Mouse (Mus musculus): ENCODE data around the gene Med22.
"Not testable (repeated sequence)": the region's sequence is repeated elsewhere in the genome, so short reads cannot be mapped to it uniquely, and the experiment has no call there.

Med22 gene

GRCm38 (mm10) chr2:26916738-26917137 is 6.3 kb upstream of the Med22 start:
- no peak for DNase-seq (ENCODE audit: low spot score)

DNA sequence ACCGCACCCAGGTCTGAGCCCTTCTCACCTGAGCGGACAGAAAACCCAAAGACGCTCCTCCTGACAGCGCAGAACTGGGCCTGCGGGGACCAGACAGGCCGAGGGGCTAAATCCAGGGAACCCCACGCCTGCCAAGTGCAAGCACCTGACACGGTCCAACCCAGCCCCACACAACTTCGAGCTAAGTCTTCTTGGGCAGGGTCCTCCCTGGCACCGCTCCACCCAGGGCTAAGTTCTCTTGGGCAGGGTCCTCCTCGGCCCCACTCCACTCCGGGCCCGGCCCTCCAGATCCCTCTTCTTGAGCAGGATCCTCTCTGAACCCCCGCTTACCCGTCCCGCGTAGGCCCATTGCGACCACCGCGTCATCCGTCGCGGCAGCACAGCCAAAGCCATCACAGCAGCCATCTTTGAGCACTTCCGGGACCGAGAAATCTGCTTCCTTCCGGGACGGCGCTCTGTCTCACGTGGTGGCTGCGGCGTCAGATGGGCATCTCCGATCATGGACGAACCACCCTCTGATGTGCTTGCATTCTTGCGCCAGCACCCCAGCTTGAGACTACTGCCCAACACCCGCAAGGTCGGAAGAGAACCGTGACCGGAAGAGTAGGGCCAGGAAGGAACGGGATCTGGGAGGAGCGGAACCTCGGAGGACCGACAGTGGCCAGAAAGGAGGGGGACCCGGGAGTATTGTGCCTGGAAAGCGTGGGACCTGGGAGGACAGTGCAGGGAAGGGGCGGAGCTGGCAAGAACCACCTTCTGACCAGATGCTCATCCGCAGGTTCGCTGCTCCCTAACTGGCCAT is 5.7 kb upstream of the Med22 start, which contains the start of the genes Surf2 and Surf1:
Surf2 (plus strand) TSS at position 441 of the 802 bp plus-strand sequence.
Surf1 (minus strand) TSS at position 604 of the 802 bp plus-strand sequence.
- DNase-seq (ENCODE audit: low spot score), result peak; percentile 86

DNA sequence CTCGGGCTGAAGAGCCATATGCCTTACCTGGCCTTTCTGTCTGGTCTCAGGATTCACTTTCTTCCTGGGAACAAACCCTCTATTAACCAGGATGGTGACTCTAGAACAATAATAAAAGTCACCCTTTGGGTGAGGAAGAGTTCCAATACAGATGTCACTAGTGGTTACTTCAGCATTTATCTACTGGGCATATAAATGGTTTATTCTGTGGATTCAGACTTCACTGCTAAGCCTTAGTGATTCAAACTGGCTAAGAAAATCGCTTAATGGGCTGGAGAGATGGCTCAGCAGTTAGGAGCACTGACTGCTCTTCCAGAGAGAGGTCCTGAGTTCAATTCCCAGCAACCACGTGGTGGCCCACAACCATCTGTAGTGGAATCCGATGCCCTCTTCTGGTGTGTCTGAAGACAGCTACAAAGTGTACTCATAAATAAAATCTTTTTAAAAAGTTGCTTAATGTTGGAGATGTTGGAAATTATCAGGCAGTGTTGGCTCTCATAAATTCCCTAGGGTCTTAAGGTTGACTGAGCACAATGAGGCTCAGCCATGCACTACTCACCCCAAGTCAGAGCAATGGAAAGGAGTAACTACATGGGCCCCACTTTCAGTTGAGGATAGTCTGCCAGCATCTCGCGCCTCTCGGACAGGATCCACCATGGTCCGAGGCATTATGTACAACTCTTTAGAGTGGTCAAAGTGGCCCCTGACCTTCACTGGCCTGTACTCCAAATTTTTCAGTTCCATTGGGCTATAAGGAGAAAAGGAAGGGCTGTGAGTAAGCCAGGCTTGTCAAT is 3.9 kb upstream of the Med22 start:
- no peak for DNase-seq (ENCODE audit: low spot score)

DNA sequence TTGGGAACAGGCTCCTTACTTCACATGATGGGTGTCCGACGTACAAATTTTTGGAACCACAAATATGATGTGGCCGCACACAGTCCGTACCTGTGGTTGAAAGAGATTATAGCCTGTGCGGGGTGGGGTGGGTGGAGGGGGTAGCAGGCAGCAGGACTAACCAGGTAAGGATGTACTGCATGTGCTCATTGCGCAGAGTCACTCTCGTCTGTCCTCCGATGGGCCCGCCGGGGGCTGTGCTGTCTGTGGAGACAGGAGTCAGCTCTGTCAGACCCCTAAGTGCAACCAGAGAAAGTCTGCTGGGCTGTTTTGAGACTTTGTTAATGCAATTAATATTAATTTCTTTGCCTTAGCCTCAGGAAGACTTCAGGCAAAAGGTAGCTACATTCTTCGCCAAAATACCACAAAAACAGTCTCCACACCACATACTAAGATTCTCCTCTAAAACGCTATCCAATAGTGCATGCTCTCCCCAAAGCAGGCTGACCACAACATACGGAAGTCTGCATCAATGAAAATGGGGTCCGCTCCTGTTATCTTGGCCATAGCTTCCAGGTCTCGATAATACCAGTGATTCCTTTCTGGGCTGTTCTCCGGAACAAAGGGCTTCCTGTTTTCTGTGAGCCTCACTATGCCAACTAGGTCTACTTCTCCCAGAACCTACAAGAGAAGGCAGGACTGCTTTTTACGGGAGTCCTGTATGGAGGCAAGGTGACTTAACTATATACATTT is 3.1 kb upstream of the Med22 start:
- DNase-seq (ENCODE audit: low spot score), result no peak

GRCm38 (mm10) chr2:26912253-26912770 is 1.8 kb upstream of the Med22 start:
- no peak for DNase-seq (ENCODE audit: low spot score)

DNA sequence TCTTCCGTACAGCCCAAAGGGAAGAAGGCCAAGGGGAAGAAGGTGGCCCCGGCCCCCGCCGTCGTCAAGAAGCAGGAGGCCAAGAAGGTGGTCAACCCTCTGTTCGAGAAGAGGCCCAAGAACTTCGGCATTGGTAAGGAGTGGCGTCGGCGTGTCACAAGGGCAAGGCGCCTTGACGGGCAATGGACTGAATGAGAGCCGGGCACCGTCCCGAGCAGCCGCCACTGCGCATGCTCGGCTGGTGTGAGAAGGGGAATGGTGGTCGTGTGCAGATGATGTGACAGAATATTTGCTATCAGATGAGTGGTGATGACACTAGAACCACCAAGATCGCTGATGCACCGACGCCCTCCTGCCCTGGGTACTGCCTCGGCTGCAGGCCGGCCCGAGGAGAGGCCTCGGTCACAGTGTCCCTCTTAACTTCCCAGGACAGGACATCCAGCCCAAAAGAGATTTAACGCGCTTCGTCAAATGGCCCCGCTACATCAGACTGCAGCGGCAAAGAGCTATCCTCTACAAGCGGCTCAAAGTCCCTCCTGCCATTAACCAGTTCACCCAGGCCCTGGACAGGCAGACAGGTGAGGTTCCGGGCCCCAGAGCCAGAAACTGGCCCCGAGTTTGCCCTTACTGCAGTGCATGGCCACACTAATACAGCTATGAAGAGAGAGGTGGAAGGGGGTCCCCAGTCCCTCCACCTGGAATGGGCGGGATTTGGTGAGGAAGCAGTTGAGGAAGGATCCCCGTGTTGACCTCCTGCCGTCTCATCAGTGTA is 703 bp upstream of the Med22 start:
- peak; percentile 76 for DNase-seq (ENCODE audit: low spot score)

- no peak for DNase-seq (ENCODE audit: low spot score)
These were observed 1.1 kb downstream of the Med22 start for GRCm38 (mm10) chr2:26909387-26909784.

DNA sequence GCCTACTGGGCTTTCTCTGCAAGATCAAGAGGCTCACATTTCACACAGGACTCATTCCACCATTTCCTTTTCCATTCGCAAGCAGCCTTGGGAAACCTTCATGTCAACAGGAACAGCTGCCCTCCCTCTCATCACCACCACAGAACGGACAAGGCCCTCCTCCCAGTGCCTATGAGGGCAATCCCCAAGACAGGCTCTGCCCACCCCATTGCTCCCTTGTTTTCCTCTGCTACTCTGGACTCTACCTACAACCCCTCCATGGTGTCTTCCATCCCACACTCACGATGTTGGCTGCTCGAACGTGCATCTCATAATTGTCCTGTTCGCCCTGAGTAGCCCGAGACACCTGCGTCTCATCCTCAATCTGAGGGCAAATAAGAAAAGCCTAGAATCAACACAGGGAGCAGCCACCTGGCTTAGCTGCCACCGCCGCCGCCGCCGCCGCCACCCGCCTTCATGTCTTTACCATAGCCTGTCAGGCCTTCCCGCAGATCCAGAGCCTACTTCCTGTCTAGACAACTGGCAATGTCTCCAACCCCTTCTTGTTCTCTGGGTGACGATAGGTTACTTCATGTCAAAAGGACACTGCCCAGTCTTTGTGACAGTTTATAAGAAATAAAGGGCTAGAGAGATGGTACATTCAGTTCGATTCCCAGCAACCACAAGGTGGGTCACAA is 1.6 kb downstream of the Med22 start:
- no peak for DNase-seq (ENCODE audit: low spot score)

DNA sequence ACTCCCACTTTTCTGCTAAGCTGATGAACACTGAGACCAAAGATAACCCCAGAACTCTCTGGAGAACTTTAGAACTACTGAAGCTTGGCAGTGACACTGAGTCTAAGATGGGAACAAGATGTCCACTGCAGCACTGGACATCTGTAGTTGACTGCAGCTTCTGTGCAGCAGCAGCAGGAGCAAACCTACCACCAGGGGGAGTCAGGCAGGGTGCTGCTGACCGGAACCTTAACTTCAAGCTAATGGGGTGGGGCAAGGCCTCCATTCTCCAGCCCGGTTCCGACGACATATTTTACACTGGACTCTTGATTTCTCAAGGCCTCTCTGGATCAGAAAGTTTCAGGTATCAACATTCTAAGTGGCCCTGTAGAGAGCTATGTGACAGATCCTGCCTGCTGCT is 3.4 kb downstream of the Med22 start:
- DNase-seq (ENCODE audit: low spot score), result peak; percentile 61

GRCm38 (mm10) chr2:26906431-26906830 is 4.0 kb downstream of the Med22 start:
- DNase-seq (ENCODE audit: low spot score), result no peak

DNA sequence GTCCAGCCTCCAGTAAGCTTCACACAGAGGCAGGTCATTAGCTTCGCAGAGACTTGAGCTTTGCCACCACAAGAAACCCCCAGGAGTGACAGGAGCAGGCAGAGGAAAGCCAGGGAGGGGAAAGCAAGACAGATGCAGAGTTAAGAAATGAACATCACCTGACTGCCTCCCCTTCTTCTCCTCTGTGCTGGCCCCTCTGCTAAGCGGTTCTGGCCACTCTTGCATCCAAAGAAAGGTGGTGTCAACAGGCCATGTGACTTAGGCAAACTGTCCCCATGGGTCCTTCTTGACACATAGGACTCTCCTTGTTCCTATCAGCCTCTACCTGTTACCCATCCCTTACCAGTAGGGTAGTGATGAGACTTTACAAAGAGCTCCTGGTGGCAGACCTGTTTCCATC is 4.5 kb downstream of the Med22 start:
- no peak for DNase-seq (ENCODE audit: low spot score)

GRCm38 (mm10) chr2:26903311-26903710 is 7.2 kb downstream of the Med22 start:
- no peak for DNase-seq (ENCODE audit: low spot score)

GRCm38 (mm10) chr2:26902467-26903220 is 7.8 kb downstream of the Med22 start, which contains the start of gene Surf6:
Surf6 (minus strand) TSS chr2:26902879.
- DNase-seq (ENCODE audit: low spot score), result peak; percentile 98

- DNase-seq (ENCODE audit: low spot score), result no peak
These were observed 8.6 kb downstream of the Med22 start for GRCm38 (mm10) chr2:26901834-26902400.

- DNase-seq (ENCODE audit: low spot score), result no peak
These were observed 9.7 kb downstream of the Med22 start for GRCm38 (mm10) chr2:26900731-26901130.

DNA sequence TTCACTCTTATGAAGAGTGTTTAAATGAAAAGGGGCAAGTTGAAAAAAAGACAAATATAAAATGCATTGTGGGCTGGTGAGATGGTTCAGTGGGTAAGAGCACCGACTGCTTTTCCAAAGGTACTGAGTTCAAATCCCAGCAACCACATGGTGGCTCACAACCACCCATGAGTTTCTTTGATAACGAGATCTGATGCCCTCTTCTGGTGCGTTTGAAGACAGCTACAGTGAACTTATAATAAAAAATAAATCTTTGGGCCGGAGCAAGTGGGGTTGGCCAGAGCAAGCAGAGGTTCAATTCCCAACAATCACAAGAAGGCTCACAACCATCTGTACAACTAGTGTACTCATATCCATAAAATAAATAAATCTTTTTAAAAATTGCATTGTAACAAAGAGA is 14.6 kb downstream of the Med22 start:
- DNase-seq (ENCODE audit: low spot score), result no peak

DNA sequence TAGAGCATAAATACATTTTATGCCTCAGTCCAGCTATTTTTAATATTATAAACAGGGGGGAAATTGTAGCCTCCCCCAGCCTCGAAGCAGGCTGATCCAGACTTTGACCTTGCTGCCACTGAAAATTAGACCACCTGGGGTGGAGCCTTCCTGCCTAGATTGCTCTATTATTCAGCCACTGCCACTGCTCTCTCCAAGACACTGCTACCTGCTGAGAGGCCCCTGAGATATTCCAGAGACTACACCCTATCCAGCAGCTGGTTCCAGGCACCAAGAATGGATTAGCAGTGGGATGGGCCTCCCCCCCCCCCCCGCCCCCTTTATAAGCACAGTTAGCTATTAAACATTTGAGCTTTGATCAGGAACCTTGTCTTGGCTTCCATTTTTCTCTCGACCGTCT is 24.3 kb downstream of the Med22 start:
- DNase-seq (ENCODE audit: low spot score), result not testable (repeated sequence)

DNA sequence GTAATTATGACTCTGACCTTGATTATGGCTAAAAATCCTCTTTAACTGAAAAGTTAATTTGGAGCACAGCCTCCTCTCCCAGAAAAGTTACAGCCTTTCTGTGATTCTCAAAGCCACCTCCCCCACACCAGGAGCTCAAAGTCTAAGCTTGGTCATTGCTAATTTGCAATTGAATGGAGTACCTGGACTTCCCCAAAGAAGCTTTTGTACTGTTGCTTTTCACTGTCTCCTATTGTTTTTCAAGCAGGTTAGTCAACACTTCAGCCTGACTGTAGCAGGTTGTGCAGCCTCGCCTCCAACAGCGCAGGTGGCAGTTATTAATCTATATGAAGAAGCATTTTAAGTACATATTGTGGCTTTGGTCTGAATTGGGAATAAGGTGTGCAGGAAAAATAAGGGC is 24.9 kb downstream of the Med22 start:
- not testable (repeated sequence) for DNase-seq (ENCODE audit: low spot score)

DNA sequence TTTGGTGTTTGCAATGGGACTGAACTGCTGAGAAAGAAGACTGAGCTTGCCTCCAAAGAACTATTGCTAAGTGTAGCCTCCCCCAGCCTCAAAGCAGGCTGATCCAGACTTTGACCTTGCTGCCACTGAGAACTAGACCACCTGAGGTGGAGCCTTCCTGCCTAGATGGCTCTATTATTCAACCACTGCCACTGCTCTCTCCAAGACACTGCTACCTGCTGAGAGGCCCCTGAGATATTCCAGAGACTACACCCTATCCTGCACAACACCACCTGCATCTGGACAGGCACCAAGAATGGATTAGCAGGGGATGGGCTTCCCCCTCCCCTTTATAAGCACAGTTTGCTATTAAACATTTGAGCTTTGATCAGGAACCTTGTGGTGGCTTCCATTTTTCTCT is 31.9 kb downstream of the Med22 start:
- no peak for DNase-seq (ENCODE audit: low spot score)

DNA sequence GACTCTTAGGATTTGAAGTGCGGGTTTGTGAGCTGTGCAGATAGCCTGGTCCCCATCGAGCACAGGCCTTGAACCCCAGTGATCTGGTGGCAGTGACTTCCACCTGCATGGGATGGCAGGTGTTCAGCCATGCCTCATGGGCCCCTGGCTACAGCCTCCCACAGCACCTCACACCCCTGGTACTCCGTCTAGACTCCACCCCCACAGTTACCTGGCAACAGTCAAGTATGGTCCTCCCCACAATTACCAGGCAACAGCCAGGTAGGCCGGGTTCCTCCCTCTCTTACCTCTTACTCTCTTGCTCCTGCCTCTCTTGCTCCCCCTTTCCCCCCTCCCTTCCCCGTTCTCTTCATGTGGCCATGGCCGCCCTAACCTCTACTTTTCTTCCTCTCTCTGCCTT is 39.8 kb downstream of the Med22 start:
- no peak for DNase-seq (ENCODE audit: low spot score)

Data from embryo, embryonic 10.5 days (tissue).